Mouse (Mus musculus): ENCODE data around the gene BC034090. TPM values are rescaled to one million over a fixed set of nuclear protein-coding genes. Genes with fewer than 3 reads are reported as not detected.

Gene BC034090
- polyA plus RNA-seq, 1 experiment from 2014 or later = 7.5 TPM

DNA sequence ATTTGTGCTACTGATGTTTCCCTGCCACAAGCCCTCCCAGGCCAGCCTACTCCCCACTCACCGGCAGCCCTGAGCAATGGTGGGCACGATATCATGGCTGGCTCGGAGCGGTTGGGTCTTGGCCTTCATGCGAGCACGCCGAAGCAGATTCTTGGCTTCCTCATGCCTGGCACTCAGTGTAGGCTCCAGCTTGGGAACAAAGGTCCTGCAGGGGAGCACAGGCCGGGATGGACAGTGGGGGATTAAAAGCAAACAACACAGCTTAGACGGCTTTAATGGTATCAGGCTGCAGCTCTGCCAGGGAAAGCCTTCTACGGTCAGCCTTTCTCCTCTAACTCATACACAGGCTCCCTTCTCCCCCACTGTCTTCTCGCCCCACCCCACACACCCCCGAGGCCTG is 11.9 kb downstream of the BC034090 start:
- H3K27ac ChIP-seq = peak overlapping the region; percentile 93; the same call in 1 of the 2 replicates
- 0 out of 2 replicates have a peak, but pooled peaks cover 12% of the 10 kb centered on the region for H3K36me3 ChIP-seq
- 0 out of 2 replicates have a peak, but pooled peaks cover 6% of the 10 kb centered on the region for H3K27me3 ChIP-seq
- H3K9ac ChIP-seq = 0 out of 2 replicates have a peak overlapping the region, but pooled peaks have one; percentile 49
- no peak overlapping the region for H3K4me3 ChIP-seq
- no peaks in the 10 kb centered on the region for H3K9me3 ChIP-seq
- no peak overlapping the region for H3K4me2 ChIP-seq
- peaks cover 97% of the 10 kb centered on the region for H3K4me1 ChIP-seq
- ATAC-seq (ENCODE audit: insufficient number of reproducible peaks, insufficient read depth, low FRiP score, low TSS enrichment, low read depth) = no peak
- 68% methylated on average over 12 of the region's 12 CpGs for WGBS

DNA sequence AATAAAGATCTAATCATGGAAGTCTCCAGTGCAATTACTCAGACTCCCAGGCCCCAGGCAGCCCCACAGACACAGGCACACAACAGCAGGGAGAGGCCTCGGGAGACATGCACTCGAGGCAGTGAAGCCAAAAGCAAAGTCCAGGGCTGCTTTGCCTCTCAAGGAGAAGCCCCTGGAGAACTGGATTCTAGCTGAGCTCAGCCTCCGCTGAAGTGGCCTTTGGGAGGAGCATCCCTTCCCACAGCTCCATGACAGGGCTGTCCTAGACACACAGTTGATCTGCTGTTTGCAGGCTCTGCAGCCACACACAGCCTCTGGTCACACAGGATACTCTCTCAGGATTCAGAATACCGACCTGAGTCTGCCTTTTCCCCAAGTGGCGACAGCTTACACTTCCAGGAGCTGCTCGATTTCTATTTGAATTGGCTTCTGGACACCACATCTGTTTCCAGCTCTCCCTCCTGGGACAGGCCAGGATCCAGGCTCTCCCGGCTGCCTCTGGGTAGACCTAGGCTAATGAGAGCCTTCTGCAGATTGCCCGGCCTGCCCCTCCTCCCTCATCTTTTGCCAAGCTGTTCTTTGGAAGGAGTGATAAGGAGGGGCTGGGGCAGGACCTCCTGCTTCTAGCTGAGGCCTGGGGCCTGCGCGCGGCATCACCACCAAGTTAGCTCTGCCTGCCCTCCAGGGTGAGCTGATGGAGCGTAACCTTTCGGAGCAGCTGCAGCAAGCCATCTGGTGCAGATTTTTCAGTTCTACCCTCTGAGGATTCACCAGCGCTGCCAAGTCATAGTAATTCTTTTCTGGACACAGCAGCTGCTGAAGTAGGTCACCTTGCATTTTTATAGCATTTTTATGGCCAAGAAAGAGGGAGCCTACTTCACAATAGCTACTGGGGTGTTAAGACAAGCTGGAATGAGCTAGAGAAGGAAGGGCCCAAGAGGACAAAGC is 14.5 kb downstream of the BC034090 start:
- H3K4me3 ChIP-seq = no peak overlapping the region
- H3K27me3 ChIP-seq = 0 out of 2 replicates have a peak, but pooled peaks cover 6% of the 10 kb centered on the region
- no peak for ATAC-seq (ENCODE audit: insufficient number of reproducible peaks, insufficient read depth, low FRiP score, low TSS enrichment, low read depth)
- no peak overlapping the region for H3K4me2 ChIP-seq
- WGBS = 11% methylated on average over 14 of the region's 14 CpGs
- H3K9ac ChIP-seq = no peak overlapping the region; the same call in 1 of the 2 replicates
- H3K9me3 ChIP-seq = no peaks in the 10 kb centered on the region
- peaks cover 19% of the 10 kb centered on the region for H3K36me3 ChIP-seq
- H3K27ac ChIP-seq = peak overlapping the region; percentile 79
- H3K4me1 ChIP-seq = peaks cover 75% of the 10 kb centered on the region

DNA sequence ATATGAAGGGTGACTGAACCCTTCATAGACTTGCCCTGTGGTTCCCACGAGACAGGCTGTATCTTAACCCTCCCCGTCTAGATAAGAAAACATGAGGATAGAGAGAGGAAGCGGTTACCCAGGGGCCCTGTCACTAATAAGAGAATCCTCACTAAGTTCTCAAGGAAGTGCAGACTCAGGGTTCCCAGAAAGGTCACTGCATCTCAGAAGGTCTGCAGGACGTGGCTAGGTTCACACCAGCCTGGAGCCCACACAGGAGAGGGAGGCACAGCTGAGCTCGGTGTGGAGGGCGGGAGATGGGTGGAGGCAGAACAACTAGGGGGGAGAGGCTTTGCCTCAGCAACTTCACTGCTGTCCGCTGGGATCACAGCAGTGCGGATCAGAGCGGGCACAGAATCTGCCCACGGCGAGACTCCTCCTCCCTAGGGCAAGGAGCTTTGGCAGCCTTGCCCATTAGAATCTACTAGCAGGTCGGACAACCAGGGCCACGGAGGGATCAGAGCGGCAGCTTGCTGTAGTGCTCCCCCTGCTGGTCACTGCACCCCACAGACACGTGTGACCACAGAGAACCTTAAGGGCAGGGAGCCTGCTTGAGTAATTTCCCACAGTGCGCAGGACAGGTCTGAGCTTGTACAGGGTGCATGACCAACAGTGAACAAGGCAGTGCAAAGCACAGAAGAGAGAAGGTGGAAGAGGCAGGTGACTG is 20.2 kb downstream of the BC034090 start:
- peak overlapping the region; percentile 31 for H3K4me2 ChIP-seq
- no peak overlapping the region for H3K27ac ChIP-seq

DNA sequence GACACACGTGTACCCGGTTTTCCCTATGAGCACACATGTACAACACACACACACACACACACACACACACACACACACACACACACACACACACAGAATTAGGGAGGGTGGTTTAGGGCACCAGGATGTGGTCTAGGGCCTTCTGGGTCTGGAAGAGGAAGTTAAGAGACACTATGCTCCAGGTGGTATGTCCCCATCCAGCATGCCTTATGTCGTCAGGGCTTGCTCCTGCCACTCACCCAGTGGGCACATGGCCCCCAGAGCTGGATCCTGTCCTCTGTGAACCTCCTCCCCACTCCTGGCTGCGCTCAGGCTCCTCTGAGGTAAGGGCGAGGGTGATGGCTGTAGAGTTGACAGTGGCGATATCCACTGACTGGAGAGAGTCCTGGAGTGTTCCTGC is 21.2 kb downstream of the BC034090 start:
- Histone ChIP-seq H3K36me3 (peaks cover 40% of the 10 kb centered on the region), H3K4me3 (no peak overlapping the region), H3K9ac (no peak overlapping the region), H3K27me3 (peaks cover 4% of the 10 kb centered on the region; the same call in 1 of the 2 replicates), H3K9me3 (no peaks in the 10 kb centered on the region), H3K4me2 (no peak overlapping the region), H3K4me1 (peaks cover 36% of the 10 kb centered on the region), H3K27ac (no peak overlapping the region)
- no peak for ATAC-seq (ENCODE audit: insufficient number of reproducible peaks, insufficient read depth, low FRiP score, low TSS enrichment, low read depth)
- WGBS = 84% methylated on average over 6 of the region's 6 CpGs

More for the DNA sequence above, 20.2 kb downstream of the BC034090 start:
- peak; percentile 56; the same call in 1 of the 2 replicates for ATAC-seq (ENCODE audit: insufficient number of reproducible peaks, insufficient read depth, low FRiP score, low TSS enrichment, low read depth)
- Histone ChIP-seq H3K4me3 (no peak overlapping the region), H3K27me3 (peaks cover 4% of the 10 kb centered on the region; the same call in 1 of the 2 replicates), H3K36me3 (peaks cover 40% of the 10 kb centered on the region), H3K4me1 (peaks cover 46% of the 10 kb centered on the region), H3K9me3 (no peaks in the 10 kb centered on the region), H3K9ac (no peak overlapping the region)
- 31% methylated on average over 16 of the region's 16 CpGs for WGBS

DNA sequence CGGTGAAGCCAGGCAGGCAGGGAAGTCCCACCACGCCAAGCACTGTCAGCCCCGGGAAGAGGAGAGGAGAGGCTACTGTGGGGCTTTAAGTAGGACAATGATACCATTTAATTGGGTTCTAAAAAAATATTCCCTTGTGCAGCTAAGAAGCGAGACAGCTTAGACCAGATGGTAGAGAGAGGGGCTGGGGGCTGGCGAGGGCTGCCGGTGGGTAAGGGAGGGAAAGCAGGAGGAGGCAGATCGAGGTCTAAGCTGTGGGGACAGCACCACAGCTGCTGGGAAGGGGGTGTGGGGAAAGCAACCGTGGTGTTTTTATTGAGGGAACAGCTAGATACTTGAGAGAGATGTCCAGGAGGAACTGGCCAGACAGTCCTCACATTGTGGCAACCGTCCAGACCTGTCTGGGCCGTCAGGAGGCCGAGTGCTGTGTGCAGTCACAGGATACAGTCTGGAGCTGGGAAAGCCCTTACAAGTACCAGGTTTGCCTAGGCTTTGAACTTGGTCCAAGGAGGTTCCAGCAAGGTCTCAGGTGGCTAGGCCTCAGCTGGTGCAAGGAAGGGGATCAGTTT is 22.1 kb downstream of the BC034090 start:
- no peak overlapping the region for H3K4me3 ChIP-seq
- peaks cover 31% of the 10 kb centered on the region for H3K4me1 ChIP-seq
- H3K27ac ChIP-seq = no peak overlapping the region
- no peak overlapping the region for H3K4me2 ChIP-seq
- WGBS = 52% methylated on average over 11 of the region's 11 CpGs
- H3K9me3 ChIP-seq = no peaks in the 10 kb centered on the region
- peaks cover 47% of the 10 kb centered on the region for H3K36me3 ChIP-seq
- no peak for ATAC-seq (ENCODE audit: insufficient number of reproducible peaks, insufficient read depth, low FRiP score, low TSS enrichment, low read depth)
- peak overlapping the region; percentile 27; the same call in 1 of the 2 replicates for H3K9ac ChIP-seq
- H3K27me3 ChIP-seq = peaks cover 4% of the 10 kb centered on the region; the same call in 1 of the 2 replicates

DNA sequence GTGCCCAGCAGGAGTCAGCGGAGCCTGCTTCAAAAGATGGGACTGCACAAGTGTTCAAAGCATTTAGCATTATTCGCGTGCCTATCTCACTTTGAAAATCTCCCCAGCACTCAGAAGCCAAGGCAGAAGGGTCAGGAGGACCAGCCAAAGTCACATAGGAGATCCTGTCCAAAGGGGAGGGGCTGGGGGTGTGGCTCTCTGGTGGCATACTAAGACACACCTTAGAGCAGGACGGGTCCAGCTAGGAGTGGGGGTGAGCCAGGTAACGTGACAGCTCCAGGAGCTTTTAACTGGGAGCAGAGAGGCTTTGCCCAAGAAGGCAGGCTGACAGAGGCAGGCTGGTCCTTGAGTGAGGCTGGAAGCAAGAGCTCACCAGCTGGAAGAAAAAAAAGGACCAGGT is 25.3 kb downstream of the BC034090 start:
- WGBS = 72% methylated on average over 5 of the region's 5 CpGs
- peaks cover 51% of the 10 kb centered on the region for H3K4me1 ChIP-seq
- no peak overlapping the region for H3K4me3 ChIP-seq
- H3K4me2 ChIP-seq = no peak overlapping the region
- peaks cover 36% of the 10 kb centered on the region for H3K36me3 ChIP-seq
- no peak overlapping the region for H3K27ac ChIP-seq
- H3K27me3 ChIP-seq = peaks cover 4% of the 10 kb centered on the region; the same call in 1 of the 2 replicates
- H3K9me3 ChIP-seq = no peaks in the 10 kb centered on the region
- ATAC-seq (ENCODE audit: insufficient number of reproducible peaks, insufficient read depth, low FRiP score, low TSS enrichment, low read depth) = no peak
- no peak overlapping the region for H3K9ac ChIP-seq

DNA sequence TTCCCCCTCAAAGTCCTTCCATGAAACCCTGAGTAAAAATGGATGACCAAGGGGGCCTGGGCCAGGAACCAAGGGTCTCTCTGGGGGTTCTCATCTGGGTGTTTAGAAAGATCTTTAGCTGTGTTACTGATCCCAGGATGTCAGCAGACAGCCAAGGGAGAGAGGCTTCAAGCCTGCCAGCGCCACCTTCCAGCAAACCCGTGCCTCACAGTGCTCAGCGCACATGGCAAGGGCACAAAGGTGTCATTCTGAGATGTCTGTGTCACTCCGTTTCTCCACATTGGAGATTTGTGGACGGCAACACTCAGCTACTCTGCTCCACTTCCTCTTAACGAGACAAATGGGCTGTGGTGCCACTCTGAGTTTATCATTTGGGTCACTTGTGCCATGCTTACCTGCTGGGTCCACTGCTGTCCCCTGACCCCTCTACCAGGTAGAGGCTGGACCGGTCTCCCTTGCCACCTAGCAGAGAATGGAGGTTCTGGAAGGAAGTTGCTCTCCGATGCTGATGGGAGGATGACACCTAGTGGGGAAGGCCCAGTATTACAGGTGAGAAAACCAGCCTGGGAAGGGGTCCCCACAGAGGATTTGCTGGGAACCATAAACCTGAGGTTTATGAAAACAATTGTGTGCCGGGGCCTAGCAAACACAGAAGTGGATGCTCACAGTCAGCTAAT is 26.2 kb downstream of the BC034090 start:
- no peak for ATAC-seq (ENCODE audit: insufficient number of reproducible peaks, insufficient read depth, low FRiP score, low TSS enrichment, low read depth)
- H3K9me3 ChIP-seq = no peaks in the 10 kb centered on the region
- peaks cover 58% of the 10 kb centered on the region for H3K4me1 ChIP-seq
- 45% methylated on average over 9 of the region's 9 CpGs for WGBS
- no peak overlapping the region for H3K4me2 ChIP-seq
- peaks cover 32% of the 10 kb centered on the region for H3K36me3 ChIP-seq
- H3K27ac ChIP-seq = no peak overlapping the region
- H3K27me3 ChIP-seq = peaks cover 4% of the 10 kb centered on the region; the same call in 1 of the 2 replicates
- H3K4me3 ChIP-seq = no peak overlapping the region
- H3K9ac ChIP-seq = no peak overlapping the region

DNA sequence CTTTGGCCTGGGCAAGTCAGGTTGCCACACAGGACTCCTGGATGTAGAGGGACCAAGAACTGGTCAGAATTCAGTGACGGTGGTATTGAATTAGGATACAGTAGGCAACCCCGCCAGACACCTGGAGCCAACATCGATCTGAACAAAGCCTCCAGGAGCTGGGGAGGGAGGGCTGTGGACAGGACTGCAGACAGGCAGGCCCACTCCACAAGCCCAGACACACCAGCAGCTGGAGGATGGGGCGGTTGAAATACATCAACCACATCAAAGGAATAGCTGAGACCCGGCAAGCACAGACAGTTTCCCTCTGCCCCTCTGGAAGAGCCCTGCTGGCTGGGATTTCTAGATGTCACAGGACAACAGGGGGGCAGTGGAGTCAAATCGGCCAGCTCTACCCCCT is 27.4 kb downstream of the BC034090 start:
- Histone ChIP-seq H3K9me3 (no peaks in the 10 kb centered on the region), H3K4me3 (no peak overlapping the region), H3K4me1 (peaks cover 63% of the 10 kb centered on the region), H3K4me2 (peak overlapping the region; percentile 23; the same call in 1 of the 2 replicates), H3K9ac (peak overlapping the region; percentile 49; the same call in 1 of the 2 replicates), H3K36me3 (peaks cover 24% of the 10 kb centered on the region), H3K27ac (peak overlapping the region; percentile 72), H3K27me3 (no peaks in the 10 kb centered on the region)
- no peak for ATAC-seq (ENCODE audit: insufficient number of reproducible peaks, insufficient read depth, low FRiP score, low TSS enrichment, low read depth)
- WGBS = 32% methylated on average over 6 of the region's 6 CpGs

DNA sequence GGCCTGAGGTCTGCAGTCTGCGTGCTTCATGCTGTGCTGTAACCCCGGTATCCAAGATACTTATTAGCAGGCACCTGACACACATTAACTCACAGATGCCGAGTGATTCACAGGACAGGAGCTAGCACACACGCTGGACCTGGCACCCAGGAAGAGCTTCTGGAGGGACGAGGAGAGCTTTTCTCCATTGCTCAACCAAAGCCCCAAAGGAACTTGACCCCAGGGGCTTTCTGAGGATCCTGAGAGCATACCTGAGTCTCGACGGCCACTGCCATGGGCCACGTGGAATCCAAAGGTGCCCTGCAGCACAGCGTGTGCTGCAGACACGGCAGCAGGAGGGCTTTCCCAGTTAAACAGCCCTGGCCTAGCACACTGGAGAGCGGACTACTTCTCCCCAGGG is 27.9 kb downstream of the BC034090 start:
- no peak overlapping the region for H3K4me3 ChIP-seq
- no peak for ATAC-seq (ENCODE audit: insufficient number of reproducible peaks, insufficient read depth, low FRiP score, low TSS enrichment, low read depth)
- no peaks in the 10 kb centered on the region for H3K27me3 ChIP-seq
- H3K4me2 ChIP-seq = peak overlapping the region; percentile 23; the same call in 1 of the 2 replicates
- peaks cover 63% of the 10 kb centered on the region for H3K4me1 ChIP-seq
- 47% methylated on average over 11 of the region's 11 CpGs for WGBS
- peak overlapping the region; percentile 72 for H3K27ac ChIP-seq
- H3K9me3 ChIP-seq = no peaks in the 10 kb centered on the region
- peak overlapping the region; percentile 49; the same call in 1 of the 2 replicates for H3K9ac ChIP-seq
- H3K36me3 ChIP-seq = peaks cover 24% of the 10 kb centered on the region

DNA sequence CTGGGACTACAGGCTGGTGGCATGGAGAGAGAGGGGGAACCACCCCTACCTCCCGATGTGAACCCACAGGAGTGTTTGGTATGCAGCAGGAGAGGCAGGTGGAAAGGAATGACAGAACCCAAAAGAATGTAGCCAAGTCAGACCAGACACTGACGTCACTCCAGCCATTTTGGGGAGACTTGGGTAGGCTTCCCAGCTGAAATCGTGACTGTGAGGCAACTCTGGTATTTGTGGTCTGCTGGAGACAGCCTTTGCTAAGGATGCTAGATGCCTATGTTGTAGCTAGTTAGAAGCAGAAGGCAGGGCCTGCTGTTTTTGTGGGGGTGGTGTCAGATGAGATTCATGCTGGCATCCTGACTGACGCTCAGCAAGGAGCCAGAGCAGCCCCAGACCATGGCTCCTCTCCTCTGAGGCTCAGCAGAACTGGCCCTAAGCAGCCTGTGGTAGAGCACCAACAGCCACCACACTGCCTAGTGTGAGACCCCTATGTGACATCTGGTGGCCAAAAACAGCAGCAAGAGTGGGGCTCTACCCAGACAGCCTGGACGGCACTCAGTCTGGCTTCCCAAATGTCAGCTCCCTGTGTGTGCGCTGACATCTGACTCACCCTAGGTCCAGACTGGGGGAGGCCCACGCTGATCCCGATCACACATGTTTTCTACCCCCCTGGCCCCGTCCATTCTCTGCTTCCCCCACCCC is 29.0 kb downstream of the BC034090 start:
- WGBS = 33% methylated on average over 9 of the region's 9 CpGs
- H3K9me3 ChIP-seq = no peaks in the 10 kb centered on the region
- peaks cover 20% of the 10 kb centered on the region for H3K36me3 ChIP-seq
- H3K4me2 ChIP-seq = no peak overlapping the region
- no peak overlapping the region for H3K4me3 ChIP-seq
- no peaks in the 10 kb centered on the region for H3K27me3 ChIP-seq
- H3K9ac ChIP-seq = no peak overlapping the region
- no peak for ATAC-seq (ENCODE audit: insufficient number of reproducible peaks, insufficient read depth, low FRiP score, low TSS enrichment, low read depth)
- peak overlapping the region; percentile 60; the same call in 1 of the 2 replicates for H3K27ac ChIP-seq
- peaks cover 71% of the 10 kb centered on the region for H3K4me1 ChIP-seq
